Mouse (Mus musculus) kidney, adult 8-10 months (tissue): Measurements from ENCODE around the gene Fam98b.

Experiments used
- DNase-seq, 2 experiments: peaks; one replicate each; pipeline ENCODE4 v3.0.0; 2022

The Fam98b gene

GRCm38 (mm10) chr2:117303391-117304350 lies 54.1 kb downstream of the Fam98b start:
- DNase-seq, result no peak

GRCm38 (mm10) chr2:117304941-117305340 lies 55.4 kb downstream of the Fam98b start:
- DNase-seq, result no peak

- no peak for DNase-seq
These were observed 58.4 kb downstream of the Fam98b start for GRCm38 (mm10) chr2:117307959-117308358.

GRCm38 (mm10) chr2:117309046-117309445 lies 59.5 kb downstream of the Fam98b start:
- DNase-seq, result no peak

GRCm38 (mm10) chr2:117311349-117311748 lies 61.8 kb downstream of the Fam98b start:
- no peak for DNase-seq

GRCm38 (mm10) chr2:117312030-117312429 lies 62.5 kb downstream of the Fam98b start:
- no peak for DNase-seq

DNA sequence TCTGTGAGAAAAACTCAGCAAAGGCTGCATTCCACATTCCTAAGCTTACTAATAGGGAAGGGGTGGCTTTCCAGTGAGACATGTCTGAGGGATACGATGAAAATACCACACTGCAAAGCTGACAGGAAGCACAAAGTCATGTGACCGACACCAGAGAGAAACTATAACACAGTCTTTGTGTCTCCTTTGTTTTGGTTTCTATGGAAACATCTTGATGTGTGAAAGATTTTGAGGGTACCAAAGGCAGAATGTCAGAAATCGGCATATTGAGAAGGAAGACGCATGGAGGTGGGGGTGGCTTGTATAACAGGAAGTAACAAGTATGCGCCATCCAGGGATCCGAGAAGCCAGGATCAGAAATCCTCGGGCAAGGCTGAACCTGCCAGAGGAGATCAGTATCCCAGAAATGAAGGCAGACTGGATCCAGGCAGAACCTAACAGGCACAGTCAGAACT lies 62.9 kb downstream of the Fam98b start:
- no peak for DNase-seq

GRCm38 (mm10) chr2:117313586-117314235 lies 64.2 kb downstream of the Fam98b start:
- no peak for DNase-seq

- no peak for DNase-seq
These were observed 69.5 kb downstream of the Fam98b start for GRCm38 (mm10) chr2:117318991-117319390.
